Mouse (Mus musculus) brown adipose tissue, adult 24 weeks (tissue): Measurements from ENCODE around the gene Mecom. TPM values are rescaled to one million over a fixed set of nuclear protein-coding genes. Genes with fewer than 3 reads are reported as not detected.
A peak's percentile ranks its signal among the peaks of the same experiment; 100 is the strongest.

ENCODE experiments used
- H3K27ac ChIP-seq: fragments of 200-500 bp; replicated peaks from 2 replicates; pipeline ENCODE4 v1.5.1; 2012; ENCODE audit warnings: low read depth, mild to moderate bottlenecking, low read length
- H3K4me1 ChIP-seq: fragments of 200-500 bp; 2 replicates; pipeline ENCODE4 v1.6.1; 2012; ENCODE audit warnings: low read length, mixed read lengths; ENCODE audit not compliant: control insufficient read depth, insufficient read depth, insufficient read length
- H3K4me3 ChIP-seq: fragments of 200-500 bp; 2 replicates; pipeline ENCODE4 v1.5.1; 2012; ENCODE audit warnings: low read depth, mild to moderate bottlenecking, low read length, moderate library complexity; ENCODE audit not compliant: insufficient read depth
- polyA plus RNA-seq: library from polyadenylated mRNA; stranded (reverse); fragments of >200 nt; gene quantifications from 2 replicates; pipeline ENCODE4 v1.2.4, GENCODE M21; 2012; ENCODE audit not compliant: missing spikeins, insufficient read depth, insufficient read length

The Mecom gene
- polyA plus RNA-seq, 1 experiment = 9.2 TPM

DNA sequence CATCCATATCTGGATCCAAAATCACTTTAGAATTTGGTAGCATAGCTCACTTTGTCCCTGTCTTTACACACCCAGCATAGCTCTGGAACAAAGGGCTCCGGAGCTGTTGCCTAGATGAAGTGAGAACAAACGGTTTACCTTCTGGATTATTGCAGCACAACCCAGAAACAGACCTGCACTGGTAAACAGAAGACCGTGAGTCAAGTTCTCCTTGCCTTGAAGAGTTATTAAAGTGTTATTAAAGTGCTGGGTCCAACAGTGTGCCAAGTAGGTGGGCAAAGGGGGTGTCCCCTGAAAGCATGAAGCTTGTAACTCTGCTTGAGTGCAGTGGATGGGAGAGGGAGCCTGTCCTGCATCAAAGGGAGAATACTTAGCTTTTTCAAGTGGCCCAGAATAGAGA is 563.4 kb downstream of the Mecom start:
- no peak overlapping the region for H3K4me3 ChIP-seq
- H3K4me1 ChIP-seq = peaks cover 4% of the 10 kb centered on the region; the same call in 1 of the 2 replicates
- H3K27ac ChIP-seq = peak overlapping the region; percentile 29; the same call in 1 of the 2 replicates

DNA sequence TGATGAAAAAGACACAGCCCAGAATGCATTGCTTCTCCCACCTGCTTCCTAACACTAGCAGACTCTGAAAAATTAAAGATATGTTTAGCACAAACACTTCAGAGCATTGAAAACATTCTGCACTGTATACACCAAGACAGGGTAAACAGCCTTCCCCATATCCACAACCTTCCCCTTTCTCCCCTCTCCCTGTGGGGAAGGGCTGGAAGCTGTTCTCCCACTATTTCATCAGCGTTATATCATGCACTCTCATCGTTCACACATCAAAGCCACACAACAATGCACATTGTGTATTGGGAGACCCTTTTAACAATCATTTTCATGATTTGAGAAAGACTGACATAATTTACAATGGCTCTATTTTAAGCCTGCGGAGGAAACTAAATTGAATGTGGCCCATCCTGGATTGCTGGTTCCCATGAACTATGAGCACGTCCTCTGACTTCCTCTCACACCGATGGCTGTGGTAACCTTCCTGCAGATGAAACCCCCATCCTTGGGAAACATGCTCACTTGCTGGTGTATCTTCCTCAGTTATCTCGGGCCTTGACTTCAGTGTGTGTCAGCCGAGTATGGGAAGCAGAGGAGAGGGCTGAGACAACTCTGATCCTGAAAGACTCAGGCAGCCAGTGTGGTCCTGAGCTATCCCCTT is 566.4 kb downstream of the Mecom start:
- Histone ChIP-seq H3K27ac (peak overlapping the region; percentile 92), H3K4me3 (no peak overlapping the region), H3K4me1 (peaks cover 8% of the 10 kb centered on the region; the same call in 1 of the 2 replicates)

GRCm38 (mm10) chr3:29980531-29980930 is 567.3 kb downstream of the Mecom start:
- peaks cover 8% of the 10 kb centered on the region; the same call in 1 of the 2 replicates for H3K4me1 ChIP-seq
- peak overlapping the region; percentile 80 for H3K27ac ChIP-seq
- H3K4me3 ChIP-seq = no peak overlapping the region

DNA sequence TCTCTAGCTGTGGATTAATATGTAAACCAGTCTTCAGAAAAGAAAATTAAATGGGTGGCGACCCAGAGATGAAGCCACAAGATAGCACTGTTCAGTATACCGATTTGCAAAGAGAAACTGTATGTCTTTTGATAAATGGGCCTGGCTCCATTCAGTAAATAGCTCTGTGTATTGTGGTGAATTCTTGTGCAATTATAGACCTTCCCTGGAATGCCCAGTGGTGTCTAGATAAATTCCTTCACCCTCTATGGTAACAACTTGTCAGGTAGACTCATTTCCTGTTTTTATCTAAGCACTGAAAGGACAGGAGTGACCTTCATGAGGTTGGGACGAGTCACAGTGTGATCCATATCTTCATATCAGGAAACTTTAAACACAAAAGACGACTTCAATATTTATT is 571.2 kb downstream of the Mecom start:
- H3K27ac ChIP-seq = peak overlapping the region; percentile 89; the same call in 1 of the 2 replicates
- H3K4me3 ChIP-seq = no peak overlapping the region
- H3K4me1 ChIP-seq = peaks cover 8% of the 10 kb centered on the region; the same call in 1 of the 2 replicates

GRCm38 (mm10) chr3:29968433-29968949 is 579.3 kb downstream of the Mecom start:
- no peak overlapping the region for H3K4me3 ChIP-seq
- H3K27ac ChIP-seq = no peak overlapping the region
- H3K4me1 ChIP-seq = no peaks in the 10 kb centered on the region

GRCm38 (mm10) chr3:29963953-29964352 is 583.9 kb downstream of the Mecom start:
- no peak overlapping the region for H3K27ac ChIP-seq
- no peak overlapping the region for H3K4me3 ChIP-seq
- H3K4me1 ChIP-seq = no peaks in the 10 kb centered on the region

- H3K4me3 ChIP-seq = no peak overlapping the region
- H3K4me1 ChIP-seq = no peaks in the 10 kb centered on the region
- no peak overlapping the region for H3K27ac ChIP-seq
Measured at GRCm38 (mm10) chr3:29963447-29963846, 584.4 kb downstream of the Mecom start.

GRCm38 (mm10) chr3:29959051-29959450 is 588.8 kb downstream of the Mecom start:
- H3K4me3 ChIP-seq = no peak overlapping the region
- no peaks in the 10 kb centered on the region for H3K4me1 ChIP-seq
- no peak overlapping the region for H3K27ac ChIP-seq

GRCm38 (mm10) chr3:29957365-29958236 is 590.2 kb downstream of the Mecom start:
- H3K4me3 ChIP-seq = no peak overlapping the region
- H3K4me1 ChIP-seq = no peaks in the 10 kb centered on the region
- no peak overlapping the region for H3K27ac ChIP-seq

DNA sequence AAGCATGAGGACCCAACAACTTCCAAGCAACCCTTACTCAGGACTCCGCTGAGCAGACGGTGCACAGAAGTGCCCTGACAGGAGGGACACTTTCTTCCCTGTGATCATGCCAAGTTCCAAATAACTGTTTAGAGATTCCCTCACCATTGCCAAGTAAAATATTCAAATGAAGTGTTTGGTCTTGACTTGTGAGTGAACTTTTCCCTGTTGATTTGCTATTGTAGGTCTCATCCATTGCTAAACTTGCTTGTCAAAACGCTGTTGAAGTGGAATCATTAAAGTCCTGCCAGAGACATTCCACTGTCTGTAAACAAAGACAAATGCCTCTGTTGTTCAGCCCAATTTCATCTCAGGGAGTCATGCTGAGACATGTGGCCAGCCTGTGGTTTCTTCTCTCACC is 594.5 kb downstream of the Mecom start:
- H3K27ac ChIP-seq = no peak overlapping the region
- H3K4me1 ChIP-seq = no peaks in the 10 kb centered on the region
- no peak overlapping the region for H3K4me3 ChIP-seq

DNA sequence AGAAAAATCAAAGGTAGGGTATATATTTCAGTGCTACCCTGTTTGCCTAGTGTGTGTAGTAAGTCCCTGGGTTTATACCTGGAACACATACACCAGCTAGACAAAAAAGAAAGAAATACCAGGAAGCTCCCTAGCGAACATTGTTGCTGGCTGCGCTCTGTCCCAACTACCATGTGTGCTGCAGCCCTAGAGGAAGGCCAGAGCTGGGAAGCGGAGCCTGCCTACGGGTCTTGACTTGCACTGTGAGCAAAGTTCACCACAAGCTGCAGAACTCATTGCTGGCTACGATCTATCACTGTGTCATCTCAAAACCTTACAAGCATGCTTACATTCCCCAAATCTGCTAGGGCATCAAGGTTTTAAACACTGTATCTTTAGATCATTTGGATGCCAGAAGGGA is 597.0 kb downstream of the Mecom start:
- H3K4me3 ChIP-seq = no peak overlapping the region
- no peak overlapping the region for H3K27ac ChIP-seq
- H3K4me1 ChIP-seq = no peaks in the 10 kb centered on the region

GRCm38 (mm10) chr3:29903596-29904308 is 644.1 kb downstream of the Mecom start:
- peak overlapping the region; percentile 34; the same call in 1 of the 2 replicates for H3K27ac ChIP-seq
- H3K4me1 ChIP-seq = peaks cover 3% of the 10 kb centered on the region
- H3K4me3 ChIP-seq = no peak overlapping the region
